Mouse (Mus musculus) cerebellum, adult 2 months (tissue): Measurements from ENCODE around the gene A130010J15Rik. TPM values are rescaled to one million over a fixed set of nuclear protein-coding genes. Genes with fewer than 3 reads are reported as not detected.

Experiments
- DNase-seq, 2 experiments: peaks; one replicate each; pipeline ENCODE4 v3.0.0; 2021
- H3K27ac ChIP-seq: fragments of 200-500 bp; 2 replicates; pipeline ENCODE4 v1.5.1; 2012; ENCODE audit warnings: low read length, control low read depth, inconsistent platforms; ENCODE audit not compliant: insufficient read depth
- H3K27me3 ChIP-seq: fragments of 200-500 bp; 2 replicates; pipeline ENCODE4 v1.6.1; 2012; ENCODE audit warnings: inconsistent platforms, mild to moderate bottlenecking, low read length, moderate library complexity; ENCODE audit not compliant: control insufficient read depth, insufficient read depth
- H3K4me1 ChIP-seq: fragments of 200-500 bp; 2 replicates; pipeline ENCODE4 v1.6.1; 2011; ENCODE audit warnings: low read length; ENCODE audit not compliant: control insufficient read depth, insufficient read depth
- H3K4me3 ChIP-seq: fragments of 200-500 bp; replicated peaks from 2 replicates; pipeline ENCODE3; 2011; ENCODE audit warnings: mild to moderate bottlenecking, low read depth, low read length, control low read depth; ENCODE audit not compliant: insufficient read depth
- CTCF ChIP-seq: fragments of 200-500 bp; IDR thresholded peaks from 2 replicates; pipeline ENCODE4 v1.5.1; 2011; ENCODE audit warnings: low read depth, mild to moderate bottlenecking, control low read depth, low read length, moderate library complexity, borderline replicate concordance; ENCODE audit not compliant: insufficient read depth
- POLR2A ChIP-seq: fragments of 200-500 bp; IDR thresholded peaks from 2 replicates; pipeline ENCODE4 v1.6.1; 2011; ENCODE audit warnings: low read length, control low read depth, borderline replicate concordance; ENCODE audit not compliant: insufficient read depth
- WGBS: fragments of 180-500 bp; shearing (Covaris S2); methylation state at CpG from one replicate; pipeline ENCODE4 v1.1.7; 2018; 5-methylcytosine and 5-hydroxymethylcytosine counted together
- polyA plus RNA-seq: library from polyadenylated mRNA; depleted of rRNA; stranded (reverse); fragments of >200 nt; gene quantifications from 2 replicates; pipeline ENCODE4 v1.2.3, GENCODE M21; 2012

The A130010J15Rik gene
- polyA plus RNA-seq, 1 experiment: 4.3 TPM

DNA sequence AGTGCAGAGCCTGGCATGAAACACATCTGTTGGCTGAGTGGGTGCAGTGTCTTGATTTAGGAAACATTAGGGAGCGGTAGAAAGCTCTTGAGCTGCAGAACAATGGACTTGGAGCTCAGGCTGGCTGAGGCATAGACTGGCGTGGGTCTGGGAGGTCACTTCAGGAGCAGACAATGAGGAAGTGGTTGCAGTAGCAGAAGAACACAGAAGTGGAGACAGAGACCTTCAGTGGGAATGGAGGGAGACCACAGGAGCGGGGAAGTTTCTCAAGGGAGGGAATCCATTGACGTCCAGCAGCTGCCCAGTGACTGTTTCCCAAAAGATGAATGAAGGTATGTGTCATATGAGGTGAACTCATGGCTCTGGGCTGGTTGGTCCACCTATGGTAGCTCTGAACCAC is 22.7 kb upstream of the A130010J15Rik start:
- no peak for DNase-seq
- Histone ChIP-seq H3K4me3 (no peak overlapping the region), H3K4me1 (no peaks in the 10 kb centered on the region; the same call in none of the 2 replicates), H3K27me3 (no peaks in the 10 kb centered on the region), H3K27ac (no peak overlapping the region)
- WGBS: 76% methylated on average over 4 of the region's 4 CpGs
- no peak for TF ChIP-seq CTCF
- no peak for TF ChIP-seq POLR2A

DNA sequence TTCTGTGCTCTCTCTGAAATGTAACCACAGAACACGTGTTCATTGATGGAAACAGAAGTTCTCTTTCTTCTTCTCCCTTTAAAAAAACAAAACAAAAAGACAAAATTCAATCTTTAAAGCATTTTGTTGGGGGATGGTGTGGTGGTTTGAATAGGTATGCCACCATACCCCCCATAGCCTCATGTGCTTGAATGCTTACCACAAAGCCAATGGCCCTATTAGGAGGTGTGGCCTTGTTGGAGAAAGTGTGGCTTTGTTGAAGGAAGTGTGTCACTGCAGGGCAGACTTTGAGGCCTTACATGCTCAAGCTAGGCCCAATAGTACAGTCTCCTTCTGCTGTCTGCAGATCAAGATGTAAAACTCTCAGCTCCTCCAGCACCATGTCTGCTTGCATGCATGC is 21.4 kb upstream of the A130010J15Rik start:
- DNase-seq: no peak
- H3K27ac ChIP-seq: no peak overlapping the region
- no peak overlapping the region for H3K4me3 ChIP-seq
- no peaks in the 10 kb centered on the region for H3K27me3 ChIP-seq
- H3K4me1 ChIP-seq: no peaks in the 10 kb centered on the region; the same call in none of the 2 replicates
- 98% methylated on average over 1 of the region's 1 CpGs for WGBS
- no peak for TF ChIP-seq POLR2A
- TF ChIP-seq CTCF: no peak

DNA sequence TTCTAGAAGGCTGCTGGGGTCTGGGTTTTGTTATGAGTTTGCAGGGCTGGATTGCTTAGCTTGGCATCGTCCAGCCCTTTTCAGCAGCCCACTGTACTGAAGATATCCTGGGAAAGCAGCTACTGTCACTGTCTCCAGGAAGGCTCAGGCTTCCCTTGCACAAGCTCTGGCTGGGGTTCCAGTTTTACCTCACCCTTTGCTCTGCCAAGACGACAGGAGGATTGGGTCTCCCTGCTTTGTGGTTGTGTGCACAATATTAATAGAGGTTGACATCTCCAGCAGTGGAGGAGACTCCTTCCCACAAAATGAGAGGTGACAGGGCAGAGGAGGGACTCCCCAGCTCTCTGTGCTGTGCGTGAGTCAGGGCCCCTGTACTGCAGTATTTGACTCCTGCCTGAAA is 18.6 kb upstream of the A130010J15Rik start:
- Histone ChIP-seq H3K4me3 (no peak overlapping the region), H3K27ac (no peak overlapping the region), H3K4me1 (no peaks in the 10 kb centered on the region; the same call in none of the 2 replicates), H3K27me3 (no peaks in the 10 kb centered on the region)
- TF ChIP-seq CTCF: no peak
- TF ChIP-seq POLR2A: no peak
- DNase-seq: no peak
- 21% methylated on average over 3 of the region's 3 CpGs for whole genome bisulfite sequencing

DNA sequence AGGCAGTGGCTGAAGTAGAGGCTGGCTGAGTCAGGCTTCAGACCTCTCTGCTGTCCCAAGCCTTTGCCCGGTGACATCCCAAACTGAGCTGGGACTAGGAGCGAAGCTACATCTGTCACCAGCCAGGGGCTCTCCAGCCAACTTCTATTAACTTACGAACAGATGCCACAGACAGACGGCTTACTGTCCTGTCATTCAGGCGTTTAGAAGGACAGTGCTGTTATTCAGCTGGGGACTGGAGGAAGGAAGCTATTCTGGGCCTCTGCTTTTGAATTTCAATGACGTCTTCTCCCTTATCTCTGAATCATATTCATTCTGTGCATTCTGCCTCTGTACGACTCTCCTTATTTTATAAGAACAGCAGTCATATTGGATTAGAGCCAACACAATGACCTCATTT is 16.7 kb upstream of the A130010J15Rik start:
- H3K27me3 ChIP-seq: no peaks in the 10 kb centered on the region
- H3K4me1 ChIP-seq: no peaks in the 10 kb centered on the region; the same call in none of the 2 replicates
- DNase-seq: no peak
- 27% methylated on average over 7 of the region's 7 CpGs for WGBS
- no peak overlapping the region for H3K27ac ChIP-seq
- H3K4me3 ChIP-seq: no peak overlapping the region
- no peak for TF ChIP-seq CTCF
- no peak for TF ChIP-seq POLR2A

DNA sequence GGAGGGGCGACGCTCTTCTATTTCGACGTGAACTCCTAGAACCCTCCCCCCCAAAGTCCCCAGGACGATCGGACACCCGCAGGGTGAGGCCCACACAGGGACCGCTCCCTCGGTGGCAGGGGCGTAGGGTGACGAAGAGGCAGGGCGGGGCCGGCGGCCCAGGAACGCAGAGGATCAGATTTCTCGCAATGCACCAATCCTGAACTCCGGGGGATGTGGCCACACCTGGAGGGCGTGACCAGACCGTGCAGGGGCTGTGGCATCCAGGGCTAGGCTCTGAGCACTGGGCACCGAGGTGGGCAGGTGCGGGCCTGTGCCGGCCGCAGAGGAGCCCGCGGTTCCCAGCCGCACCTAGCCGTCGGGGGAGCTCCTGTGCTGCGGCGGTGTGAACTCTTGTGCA is 15.0 kb upstream of the A130010J15Rik start, which contains the start of gene Irf6:
Gene Irf6 (plus strand): TSS at position 240 of the 400 bp plus-strand sequence.
- TF ChIP-seq CTCF: no peak
- no peak for TF ChIP-seq POLR2A
- H3K4me3 ChIP-seq: no peak within 1 kb of the TSS
- 7% methylated on average over 30 of the region's 30 CpGs for WGBS
- no peaks in the 10 kb centered on the region; the same call in none of the 2 replicates for H3K4me1 ChIP-seq
- no peak within 1 kb of the TSS for H3K27ac ChIP-seq
- no peaks in the 10 kb centered on the region for H3K27me3 ChIP-seq
- DNase-seq: no peak

DNA sequence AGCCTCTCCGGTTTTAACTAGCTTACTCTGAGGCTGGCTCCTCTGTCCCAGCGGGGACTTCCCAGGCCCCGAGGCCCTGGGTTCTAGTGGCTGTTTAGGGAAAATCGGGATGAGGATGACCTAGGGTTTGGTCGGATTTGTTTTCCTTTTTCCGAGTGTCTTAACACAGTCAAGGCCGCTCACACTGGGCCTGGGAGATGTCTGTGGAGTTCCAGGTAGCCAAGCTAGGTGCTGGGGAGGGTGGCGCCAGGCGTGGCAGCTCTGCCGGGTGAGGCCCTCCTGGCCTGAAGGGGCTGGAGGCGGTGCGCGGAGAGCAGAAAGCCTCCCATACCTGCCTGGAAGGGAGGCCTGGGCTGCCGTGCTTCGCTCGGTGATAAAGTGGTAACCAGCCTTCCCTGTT is 14.3 kb upstream of the A130010J15Rik start:
- TF ChIP-seq POLR2A (no peak), CTCF (no peak)
- no peak for DNase-seq
- Histone ChIP-seq H3K4me3 (no peak overlapping the region), H3K4me1 (no peaks in the 10 kb centered on the region; the same call in none of the 2 replicates), H3K27ac (no peak overlapping the region), H3K27me3 (no peaks in the 10 kb centered on the region)
- 53% methylated on average over 16 of the region's 16 CpGs for WGBS

DNA sequence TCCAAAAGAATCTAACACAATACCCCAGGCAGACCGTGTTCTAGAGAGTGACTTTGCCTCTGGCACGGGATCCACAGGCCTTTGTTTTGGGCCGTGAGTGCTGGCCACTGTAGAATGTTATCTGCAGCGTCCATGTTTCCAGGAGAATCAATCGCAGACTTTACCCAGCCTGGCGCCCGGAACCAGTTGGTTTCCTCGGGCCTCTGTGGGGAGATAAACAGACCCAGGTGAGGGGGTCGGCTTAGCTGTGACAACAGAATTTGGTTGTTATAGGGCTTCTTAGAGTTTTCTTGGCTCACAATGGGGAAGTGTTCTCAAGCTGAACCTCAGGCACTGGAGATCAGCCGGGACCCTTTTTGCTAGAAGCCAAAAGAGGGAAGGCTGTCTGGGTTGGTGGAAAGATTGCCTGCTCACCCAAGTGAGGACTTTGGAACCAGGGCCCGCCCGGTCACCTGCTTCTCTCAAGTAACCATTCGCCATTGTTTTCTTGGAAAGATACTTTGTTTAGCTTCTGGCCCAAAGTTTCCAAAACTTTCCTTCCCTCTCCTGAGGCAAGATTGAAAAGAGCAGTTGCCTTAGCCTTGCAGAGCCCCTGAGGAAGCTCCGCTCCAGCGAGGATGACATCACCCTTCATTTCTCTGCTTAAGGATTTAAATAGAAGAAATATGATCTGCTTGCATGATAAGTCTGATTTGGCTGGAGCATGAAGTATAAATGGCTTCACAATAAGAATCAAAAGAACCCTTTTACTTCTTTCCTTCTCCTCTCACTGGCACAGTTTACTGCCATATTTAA is 11.3 kb upstream of the A130010J15Rik start:
- 79% methylated on average over 15 of the region's 15 CpGs for WGBS
- no peak for TF ChIP-seq CTCF
- H3K27me3 ChIP-seq: no peaks in the 10 kb centered on the region

DNA sequence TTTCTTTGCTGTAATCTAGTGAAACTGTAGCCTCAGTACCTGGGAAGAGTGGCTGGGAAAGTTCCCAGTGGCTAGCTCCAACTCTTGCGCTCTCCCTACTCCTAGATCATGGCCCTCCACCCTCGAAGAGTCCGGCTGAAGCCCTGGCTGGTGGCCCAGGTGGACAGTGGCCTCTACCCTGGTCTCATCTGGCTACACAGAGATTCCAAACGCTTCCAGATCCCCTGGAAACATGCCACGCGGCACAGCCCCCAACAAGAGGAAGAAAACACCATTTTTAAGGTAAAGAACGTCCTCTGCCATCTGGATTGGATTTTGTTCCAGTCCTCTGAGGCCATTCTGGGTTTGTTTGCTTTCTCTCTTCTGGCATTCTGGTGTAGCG is 10.7 kb upstream of the A130010J15Rik start:
- WGBS: 50% methylated on average over 8 of the region's 8 CpGs
- H3K4me1 ChIP-seq: no peaks in the 10 kb centered on the region
- no peak overlapping the region for H3K4me3 ChIP-seq
- TF ChIP-seq CTCF: no peak
- TF ChIP-seq POLR2A: no peak
- H3K27ac ChIP-seq: no peak overlapping the region
- no peaks in the 10 kb centered on the region for H3K27me3 ChIP-seq
- no peak for DNase-seq

More for the DNA sequence above, 11.3 kb upstream of the A130010J15Rik start:
- Histone ChIP-seq H3K4me3 (no peak overlapping the region), H3K4me1 (no peaks in the 10 kb centered on the region), H3K27ac (no peak overlapping the region)
- DNase-seq: no peak
